10 mouse cellular contexts compared by ENCODE assay signal in the genomic region with DNA sequence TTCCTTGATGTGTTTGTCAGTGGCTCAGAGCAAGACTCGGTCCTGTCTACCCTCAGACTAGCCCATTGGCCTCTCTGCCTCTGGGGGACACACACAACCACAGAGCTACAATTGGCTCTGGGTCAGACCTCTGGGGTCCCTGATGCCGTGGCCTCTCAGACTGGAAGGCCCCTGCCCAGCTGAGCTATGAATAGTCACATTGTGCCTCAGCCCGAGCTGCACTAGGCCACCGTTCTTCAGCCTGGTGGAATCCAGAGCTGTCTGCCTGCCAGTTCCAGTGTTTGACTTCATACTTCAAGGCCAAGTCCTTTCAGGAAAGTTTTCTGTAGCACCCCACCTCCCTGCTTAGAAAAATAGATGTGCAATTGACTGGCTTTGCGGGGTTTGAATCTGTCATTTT.
A peak's percentile ranks its signal among the peaks of the same experiment; 100 is the strongest.
DNase-seq lines count a peak whose midpoint lies in the region; ATAC-seq and TF ChIP-seq lines count a peak whose summit lies in the region.
"Had no signal": no experiment of that assay in that cellular context is flagged by ENCODE, and none has a peak within 500 bp of the region (broad histone marks: within the 10 kb centered on the region; RNA-seq: fewer than 3 reads in every experiment).

No protein-coding gene starts in this region.

- no peak for ATAC-seq in hindbrain, embryonic 11.5 days (ENCODE audit: low FRiP score)
- no peak for ATAC-seq in hindbrain, embryonic 12.5 days (ENCODE audit: low FRiP score)
- 0 out of 2 replicates have a peak, but pooled peaks have one; percentile 16 for ATAC-seq in embryonic facial prominence, embryonic 14.5 days (ENCODE audit: low read depth)
- ATAC-seq in limb, embryonic 12.5 days (ENCODE audit: insufficient number of reproducible peaks, insufficient read depth, low FRiP score, low TSS enrichment, low read depth): peak; percentile 63; the same call in 1 of the 2 replicates
- ATAC-seq in CD4-positive, CD25-positive, alpha-beta regulatory T cell, adult 4 months: no peak

- H3K4me1 ChIP-seq in hindbrain, embryonic 11.5 days (replicated peaks; ENCODE audit: control insufficient read depth, insufficient read depth, low read length): no peaks in the 10 kb centered on the region
- peaks cover 6% of the 10 kb centered on the region; the same call in 1 of the 2 replicates for H3K4me1 ChIP-seq in hindbrain, embryonic 12.5 days
- H3K4me1 ChIP-seq in bone marrow, adult 2 months (ENCODE audit: control insufficient read depth, insufficient read depth, low read length): peaks cover 24% of the 10 kb centered on the region; the same call in 1 of the 2 replicates
- peaks cover 13% of the 10 kb centered on the region for H3K4me1 ChIP-seq in embryonic facial prominence, embryonic 14.5 days (ENCODE audit: control insufficient read depth, insufficient read depth, low read length)
- peaks cover 24% of the 10 kb centered on the region for H3K4me1 ChIP-seq in limb, embryonic 12.5 days (replicated peaks)

- H3K27ac ChIP-seq in hindbrain, embryonic 11.5 days (ENCODE audit: low read depth, low read length): 0 out of 2 replicates have a peak overlapping the region, but pooled peaks have one; percentile 17
- H3K27ac ChIP-seq in hindbrain, embryonic 12.5 days: no peak overlapping the region
- peak overlapping the region; percentile 21; the same call in 1 of the 2 replicates for H3K27ac ChIP-seq in bone marrow, adult 2 months (ENCODE audit: control insufficient read depth, insufficient read depth, low read depth, low read length, poor library complexity)
- H3K27ac ChIP-seq in embryonic facial prominence, embryonic 14.5 days (replicated peaks; ENCODE audit: low read depth, low read length): peak overlapping the region; percentile 63; the same call in 1 of the 2 replicates
- H3K27ac ChIP-seq in limb, embryonic 12.5 days: peak overlapping the region; percentile 64
- H3K27ac ChIP-seq: left cerebral cortex, adult 2 months; midbrain, embryonic 12.5 days had no signal

- no peak overlapping the region for H3K4me3 ChIP-seq in hindbrain, embryonic 11.5 days (ENCODE audit: low read depth, low read length)
- no peak overlapping the region for H3K4me3 ChIP-seq in hindbrain, embryonic 12.5 days
- no peak overlapping the region for H3K4me3 ChIP-seq in bone marrow, adult 2 months (replicated peaks; ENCODE audit: control insufficient read depth, low read depth, low read length)
- H3K4me3 ChIP-seq in embryonic facial prominence, embryonic 14.5 days (ENCODE audit: low read depth, low read length): no peak overlapping the region
- no peak overlapping the region for H3K4me3 ChIP-seq in limb, embryonic 12.5 days (replicated peaks)
- H3K4me3 ChIP-seq: left cerebral cortex, adult 2 months; midbrain, embryonic 12.5 days had no signal

- H3K9ac ChIP-seq in hindbrain, embryonic 11.5 days (ENCODE audit: low read depth, low read length): no peak overlapping the region
- no peak overlapping the region for H3K9ac ChIP-seq in hindbrain, embryonic 12.5 days
- H3K9ac ChIP-seq in embryonic facial prominence, embryonic 14.5 days (ENCODE audit: low read depth, low read length): no peak overlapping the region
- no peak overlapping the region for H3K9ac ChIP-seq in limb, embryonic 12.5 days (replicated peaks)
- H3K9ac ChIP-seq: midbrain, embryonic 12.5 days had no signal

- H3K27me3 ChIP-seq in hindbrain, embryonic 11.5 days (ENCODE audit: control insufficient read depth, insufficient read depth, low read length): no peaks in the 10 kb centered on the region
- no peaks in the 10 kb centered on the region for H3K27me3 ChIP-seq in hindbrain, embryonic 12.5 days
- no peaks in the 10 kb centered on the region for H3K27me3 ChIP-seq in embryonic facial prominence, embryonic 14.5 days (replicated peaks; ENCODE audit: control insufficient read depth, insufficient read depth, low read length)
- H3K27me3 ChIP-seq in limb, embryonic 12.5 days: no peaks in the 10 kb centered on the region
- H3K27me3 ChIP-seq: midbrain, embryonic 12.5 days had no signal

- TF ChIP-seq POLR2A in bone marrow, adult 2 months (IDR thresholded peaks at IDR 0.05; ENCODE audit: borderline replicate concordance, control insufficient read depth, low read depth, low read length): no peak

- H3K4me2 ChIP-seq in hindbrain, embryonic 11.5 days (replicated peaks; ENCODE audit: low read depth, low read length): no peak overlapping the region
- H3K4me2 ChIP-seq in hindbrain, embryonic 12.5 days (replicated peaks): no peak overlapping the region
- no peak overlapping the region for H3K4me2 ChIP-seq in embryonic facial prominence, embryonic 14.5 days (ENCODE audit: low read depth, low read length)
- H3K4me2 ChIP-seq in limb, embryonic 12.5 days: no peak overlapping the region
- H3K4me2 ChIP-seq: midbrain, embryonic 12.5 days had no signal

- no peaks in the 10 kb centered on the region for H3K9me3 ChIP-seq in hindbrain, embryonic 11.5 days (ENCODE audit: control insufficient read depth, low read length)
- no peaks in the 10 kb centered on the region for H3K9me3 ChIP-seq in hindbrain, embryonic 12.5 days (replicated peaks)
- no peaks in the 10 kb centered on the region for H3K9me3 ChIP-seq in embryonic facial prominence, embryonic 14.5 days (ENCODE audit: control insufficient read depth, low read length)
- H3K9me3 ChIP-seq in limb, embryonic 12.5 days: no peaks in the 10 kb centered on the region
- H3K9me3 ChIP-seq: midbrain, embryonic 12.5 days had no signal

- no peaks in the 10 kb centered on the region for H3K36me3 ChIP-seq in hindbrain, embryonic 11.5 days (ENCODE audit: control insufficient read depth, insufficient read depth, low read length)
- no peaks in the 10 kb centered on the region for H3K36me3 ChIP-seq in hindbrain, embryonic 12.5 days
- H3K36me3 ChIP-seq in embryonic facial prominence, embryonic 14.5 days (ENCODE audit: control insufficient read depth, insufficient read depth, low read length): no peaks in the 10 kb centered on the region
- H3K36me3 ChIP-seq in limb, embryonic 12.5 days: no peaks in the 10 kb centered on the region
- H3K36me3 ChIP-seq: midbrain, embryonic 12.5 days had no signal

- no peak for TF ChIP-seq CTCF in bone marrow, adult 2 months (IDR thresholded peaks at IDR 0.05; ENCODE audit: control insufficient read depth, insufficient read depth, low read length)

- 54% methylated on average over 5 of the region's 5 CpGs for WGBS in hindbrain, embryonic 11.5 days
- 44% methylated on average over 5 of the region's 5 CpGs for WGBS in hindbrain, embryonic 12.5 days
- WGBS in bone marrow, adult 2 months: 75% methylated on average over 5 of the region's 5 CpGs
- 30% methylated on average over 4 of the region's 5 CpGs for WGBS in embryonic facial prominence, embryonic 14.5 days
- 59% methylated on average over 5 of the region's 5 CpGs for WGBS in limb, embryonic 12.5 days

- no peak for DNase-seq in hindbrain, embryonic 11.5 days (ENCODE audit: low spot score)
- DNase-seq in embryonic facial prominence, embryonic 14.5 days (ENCODE audit: low spot score): peak; percentile 64
- DNase-seq in left cerebral cortex, adult 18-20 months (ENCODE audit: low spot score in 2 of 2): no peak
- no peak for DNase-seq in frontal cortex, postnatal 14 days (ENCODE audit: low spot score in 2 of 2)

Comparison
In these comparisons a context has a peak if more than half of its experiments do, and no peak if none do; other contexts are left out.
1. ATAC-seq: peak in embryonic facial prominence, embryonic 14.5 days (single experiment) and limb, embryonic 12.5 days (single experiment); none in hindbrain, embryonic 11.5 days (single experiment), hindbrain, embryonic 12.5 days (single experiment) and CD4-positive, CD25-positive, alpha-beta regulatory T cell, adult 4 months (single experiment).